Mouse (Mus musculus): ENCODE measurements around the gene Il9r. TPM values are rescaled to one million over a fixed set of nuclear protein-coding genes. Genes with fewer than 3 reads are reported as not detected.

The Il9r gene
- polyA plus RNA-seq, 1 experiment = 27.6 TPM

- no peaks in the 10 kb centered on the region for H3K27me3 ChIP-seq (ENCODE audit: control insufficient read depth, insufficient read depth, low read length)
- TF ChIP-seq POLR2A (IDR thresholded peaks at IDR 0.05; ENCODE audit: low read depth, low read length) (no peak), CTCF (IDR thresholded peaks at IDR 0.05; ENCODE audit: extremely low read depth, insufficient read depth, insufficient read length, insufficient replicate concordance) (no peak)
- no peak overlapping the region for H3K4me3 ChIP-seq (ENCODE audit: extremely low read depth, insufficient read depth, insufficient read length)
- peaks cover 10% of the 10 kb centered on the region; the same call in 1 of the 2 replicates for H3K4me1 ChIP-seq (ENCODE audit: control insufficient read depth, insufficient read depth, insufficient read length)
- 95% methylated on average over 2 of the region's 2 CpGs for WGBS
- no peak for DNase-seq (ENCODE audit: low read depth in 1 of 2, low spot score in 2 of 2)
- H3K36me3 ChIP-seq (ENCODE audit: control insufficient read depth, insufficient read depth, low read length) = peaks cover 27% of the 10 kb centered on the region
- no peak overlapping the region for H3K27ac ChIP-seq (ENCODE audit: insufficient read depth, low read length)
These were observed 36.1 kb upstream of the Il9r start for GRCm38 (mm10) chr11:32236132-32236531.

- H3K4me3 ChIP-seq (ENCODE audit: extremely low read depth, insufficient read depth, insufficient read length) = no peak overlapping the region
- H3K36me3 ChIP-seq (ENCODE audit: control insufficient read depth, insufficient read depth, low read length) = peaks cover 26% of the 10 kb centered on the region
- H3K27ac ChIP-seq (ENCODE audit: insufficient read depth, low read length) = no peak overlapping the region
- TF ChIP-seq CTCF (IDR thresholded peaks at IDR 0.05; ENCODE audit: extremely low read depth, insufficient read depth, insufficient read length, insufficient replicate concordance) (no peak), POLR2A (IDR thresholded peaks at IDR 0.05; ENCODE audit: low read depth, low read length) (no peak)
- H3K27me3 ChIP-seq (ENCODE audit: control insufficient read depth, insufficient read depth, low read length) = no peaks in the 10 kb centered on the region
- no peak for DNase-seq (ENCODE audit: low read depth in 1 of 2, low spot score in 2 of 2)
- 88% methylated on average over 3 of the region's 3 CpGs for WGBS
- H3K4me1 ChIP-seq (ENCODE audit: control insufficient read depth, insufficient read depth, insufficient read length) = peaks cover 10% of the 10 kb centered on the region; the same call in 1 of the 2 replicates
These were observed 35.6 kb upstream of the Il9r start for GRCm38 (mm10) chr11:32235646-32236045.

- Histone ChIP-seq H3K27me3 (ENCODE audit: control insufficient read depth, insufficient read depth, low read length) (no peaks in the 10 kb centered on the region), H3K27ac (ENCODE audit: insufficient read depth, low read length) (no peak overlapping the region), H3K4me3 (ENCODE audit: extremely low read depth, insufficient read depth, insufficient read length) (no peak overlapping the region), H3K4me1 (ENCODE audit: control insufficient read depth, insufficient read depth, insufficient read length) (peaks cover 10% of the 10 kb centered on the region; the same call in 1 of the 2 replicates), H3K36me3 (ENCODE audit: control insufficient read depth, insufficient read depth, low read length) (peaks cover 28% of the 10 kb centered on the region)
- TF ChIP-seq POLR2A (IDR thresholded peaks at IDR 0.05; ENCODE audit: low read depth, low read length) (no peak), CTCF (IDR thresholded peaks at IDR 0.05; ENCODE audit: extremely low read depth, insufficient read depth, insufficient read length, insufficient replicate concordance) (no peak)
- 93% methylated on average over 6 of the region's 6 CpGs for WGBS
- DNase-seq (ENCODE audit: low read depth in 1 of 2, low spot score in 2 of 2) = no peak
These were observed 34.9 kb upstream of the Il9r start for GRCm38 (mm10) chr11:32234816-32235485.

GRCm38 (mm10) chr11:32233895-32234294 is 33.8 kb upstream of the Il9r start:
- 98% methylated on average over 3 of the region's 3 CpGs for WGBS
- peaks cover 27% of the 10 kb centered on the region for H3K36me3 ChIP-seq (ENCODE audit: control insufficient read depth, insufficient read depth, low read length)

GRCm38 (mm10) chr11:32232848-32233247 is 32.8 kb upstream of the Il9r start:
- no peak overlapping the region for H3K4me3 ChIP-seq (ENCODE audit: extremely low read depth, insufficient read depth, insufficient read length)
- H3K27me3 ChIP-seq (ENCODE audit: control insufficient read depth, insufficient read depth, low read length) = no peaks in the 10 kb centered on the region
- 95% methylated on average over 10 of the region's 10 CpGs for WGBS
- DNase-seq (ENCODE audit: low read depth in 1 of 2, low spot score in 2 of 2) = no peak
- peaks cover 27% of the 10 kb centered on the region for H3K36me3 ChIP-seq (ENCODE audit: control insufficient read depth, insufficient read depth, low read length)
- H3K27ac ChIP-seq (ENCODE audit: insufficient read depth, low read length) = no peak overlapping the region
- peaks cover 5% of the 10 kb centered on the region; the same call in 1 of the 2 replicates for H3K4me1 ChIP-seq (ENCODE audit: control insufficient read depth, insufficient read depth, insufficient read length)
- TF ChIP-seq CTCF (IDR thresholded peaks at IDR 0.05; ENCODE audit: extremely low read depth, insufficient read depth, insufficient read length, insufficient replicate concordance) = no peak
- no peak for TF ChIP-seq POLR2A (IDR thresholded peaks at IDR 0.05; ENCODE audit: low read depth, low read length)

More at GRCm38 (mm10) chr11:32233895-32234294, 33.8 kb upstream of the Il9r start:
- no peak overlapping the region for H3K27ac ChIP-seq (ENCODE audit: insufficient read depth, low read length)
- TF ChIP-seq CTCF (IDR thresholded peaks at IDR 0.05; ENCODE audit: extremely low read depth, insufficient read depth, insufficient read length, insufficient replicate concordance) (no peak), POLR2A (IDR thresholded peaks at IDR 0.05; ENCODE audit: low read depth, low read length) (no peak)
- H3K4me3 ChIP-seq (ENCODE audit: extremely low read depth, insufficient read depth, insufficient read length) = no peak overlapping the region
- H3K27me3 ChIP-seq (ENCODE audit: control insufficient read depth, insufficient read depth, low read length) = no peaks in the 10 kb centered on the region
- H3K4me1 ChIP-seq (ENCODE audit: control insufficient read depth, insufficient read depth, insufficient read length) = peaks cover 10% of the 10 kb centered on the region; the same call in 1 of the 2 replicates
- DNase-seq (ENCODE audit: low read depth in 1 of 2, low spot score in 2 of 2) = no peak

- H3K27ac ChIP-seq (ENCODE audit: insufficient read depth, low read length) = no peak overlapping the region
- TF ChIP-seq CTCF (IDR thresholded peaks at IDR 0.05; ENCODE audit: extremely low read depth, insufficient read depth, insufficient read length, insufficient replicate concordance) (no peak), POLR2A (IDR thresholded peaks at IDR 0.05; ENCODE audit: low read depth, low read length) (no peak)
- H3K36me3 ChIP-seq (ENCODE audit: control insufficient read depth, insufficient read depth, low read length) = peaks cover 27% of the 10 kb centered on the region
- 76% methylated on average over 2 of the region's 2 CpGs for WGBS
- no peaks in the 10 kb centered on the region for H3K27me3 ChIP-seq (ENCODE audit: control insufficient read depth, insufficient read depth, low read length)
- peaks cover under 1% of the 10 kb centered on the region; the same call in 1 of the 2 replicates for H3K4me1 ChIP-seq (ENCODE audit: control insufficient read depth, insufficient read depth, insufficient read length)
- no peak for DNase-seq (ENCODE audit: low read depth in 1 of 2, low spot score in 2 of 2)
- H3K4me3 ChIP-seq (ENCODE audit: extremely low read depth, insufficient read depth, insufficient read length) = no peak overlapping the region
These were observed 31.0 kb upstream of the Il9r start for GRCm38 (mm10) chr11:32231125-32231524.

GRCm38 (mm10) chr11:32230220-32230619 is 30.1 kb upstream of the Il9r start:
- Histone ChIP-seq H3K27me3 (ENCODE audit: control insufficient read depth, insufficient read depth, low read length) (no peaks in the 10 kb centered on the region), H3K4me1 (ENCODE audit: control insufficient read depth, insufficient read depth, insufficient read length) (peaks cover 6% of the 10 kb centered on the region), H3K4me3 (ENCODE audit: extremely low read depth, insufficient read depth, insufficient read length) (no peak overlapping the region), H3K36me3 (ENCODE audit: control insufficient read depth, insufficient read depth, low read length) (peaks cover 27% of the 10 kb centered on the region), H3K27ac (ENCODE audit: insufficient read depth, low read length) (no peak overlapping the region)
- no peak for TF ChIP-seq POLR2A (IDR thresholded peaks at IDR 0.05; ENCODE audit: low read depth, low read length)
- TF ChIP-seq CTCF (IDR thresholded peaks at IDR 0.05; ENCODE audit: extremely low read depth, insufficient read depth, insufficient read length, insufficient replicate concordance) = no peak
- WGBS = 89% methylated on average over 4 of the region's 4 CpGs
- no peak for DNase-seq (ENCODE audit: low read depth in 1 of 2, low spot score in 2 of 2)

Measured in spleen, adult 2 months (tissue).